Mouse (Mus musculus) bone marrow, adult 2 months (tissue): Measurements from ENCODE around the gene Wdr26.

Experiments
- CTCF ChIP-seq: fragments of 200-500 bp; IDR thresholded peaks from 2 replicates; pipeline ENCODE4 v1.5.1; 2011; ENCODE audit warnings: low read length, control low read depth; ENCODE audit not compliant: control insufficient read depth, insufficient read depth
- POLR2A ChIP-seq: fragments of 200-500 bp; IDR thresholded peaks from 2 replicates; pipeline ENCODE4 v1.6.1; 2011; ENCODE audit warnings: low read depth, mild to moderate bottlenecking, control low read depth, low read length, borderline replicate concordance; ENCODE audit not compliant: control insufficient read depth

GRCm38 (mm10) chr1:181233734-181234133 lies 21.9 kb upstream of the Wdr26 start:
- TF ChIP-seq POLR2A (no peak), CTCF (no peak)
